Mouse (Mus musculus) small intestine, adult 10 weeks (tissue): ENCODE results near the gene Tgfbr1. TPM values are rescaled to one million over a fixed set of nuclear protein-coding genes. Genes with fewer than 3 reads are reported as not detected.

ENCODE experiments used
- polyA plus RNA-seq: library from polyadenylated mRNA; stranded (reverse); fragments of 350-450 nt; fragmentation: Illumina TruSeq; extraction: RNeasy Lipid Tissue Mini Kit (QIAGEN cat#74804); gene quantifications from one replicate; pipeline ENCODE4 v1.2.3, GENCODE M21; 2014; ENCODE audit warnings: low replicate concordance

The Tgfbr1 gene
- polyA plus RNA-seq = 50.3 TPM

GRCm38 (mm10) chr4:47352803-47353388 is at the start of gene Tgfbr1:
Tgfbr1 (plus strand) TSS chr4:47353222.

Other genes starting within 250 kb of the Tgfbr1 start
- gene Col15a1, start 145.1 kb upstream of the Tgfbr1 start, polyA plus RNA-seq = 13.6 TPM
- gene Alg2, start 121.1 kb downstream of the Tgfbr1 start, polyA plus RNA-seq = 19.6 TPM
- 158 TPM for gene Sec61b, start 121.4 kb downstream of the Tgfbr1 start, polyA plus RNA-seq